Mouse (Mus musculus): ENCODE measurements around the gene Kcnq1.

The Kcnq1 gene

GRCm38 (mm10) chr7:143136561-143136960, 30.4 kb downstream of the Kcnq1 start:
- no peaks in the 10 kb centered on the region for H3K36me3 ChIP-seq (ENCODE audit: control insufficient read depth, insufficient read depth, low read length, poor library complexity, severe bottlenecking)
- H3K27me3 ChIP-seq (ENCODE audit: control insufficient read depth, insufficient read depth, low read length, poor library complexity, severe bottlenecking): no peaks in the 10 kb centered on the region
- DNase-seq (ENCODE audit: low read depth, low spot score): no peak

DNA sequence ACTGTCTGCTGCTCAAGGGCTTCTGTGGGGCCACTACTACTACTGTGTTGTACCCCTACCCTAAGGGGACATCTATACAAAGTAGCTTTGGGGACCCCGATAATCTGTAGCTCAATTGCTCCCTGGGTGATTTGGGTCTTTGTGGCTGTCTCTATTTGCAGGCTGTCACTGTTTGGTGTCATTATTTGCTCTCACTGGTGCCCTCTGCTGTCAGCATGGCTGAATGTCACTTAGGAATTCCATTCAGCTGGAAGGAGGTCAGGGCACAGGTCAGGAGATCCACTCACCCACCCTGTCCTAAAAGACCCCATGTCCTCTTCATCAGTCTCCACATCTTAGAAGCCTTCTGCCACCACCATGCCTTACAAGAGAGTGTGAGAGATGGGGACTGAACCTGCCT, 32.6 kb downstream of the Kcnq1 start:
- Histone ChIP-seq H3K27me3 (ENCODE audit: control insufficient read depth, insufficient read depth, low read length, poor library complexity, severe bottlenecking) (no peaks in the 10 kb centered on the region), H3K36me3 (ENCODE audit: control insufficient read depth, insufficient read depth, low read length, poor library complexity, severe bottlenecking) (no peaks in the 10 kb centered on the region)
- peak; percentile 43 for DNase-seq (ENCODE audit: low read depth, low spot score)

DNA sequence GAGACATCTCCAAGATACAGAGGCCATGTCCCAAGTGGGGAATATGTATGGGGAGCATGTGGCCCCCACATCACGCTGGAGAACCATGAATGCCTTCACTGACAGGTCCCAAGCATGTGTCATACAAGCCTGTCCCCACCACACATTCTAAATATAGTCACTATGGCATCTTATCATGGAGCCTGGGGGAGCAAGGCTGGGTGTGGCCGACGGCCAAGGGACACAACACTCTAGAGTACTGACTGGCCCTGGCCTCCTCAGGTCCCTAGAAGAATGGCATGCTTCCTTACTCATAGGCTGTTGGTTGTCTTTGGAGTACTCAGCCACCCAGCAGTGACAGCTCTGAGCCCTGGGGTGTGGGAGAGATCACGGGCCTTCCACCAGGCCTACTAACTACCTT, 33.8 kb downstream of the Kcnq1 start:
- H3K27me3 ChIP-seq (ENCODE audit: control insufficient read depth, insufficient read depth, low read length, poor library complexity, severe bottlenecking): no peaks in the 10 kb centered on the region
- DNase-seq (ENCODE audit: low read depth, low spot score): no peak

GRCm38 (mm10) chr7:143142680-143143079, 36.5 kb downstream of the Kcnq1 start:
- no peaks in the 10 kb centered on the region for H3K36me3 ChIP-seq (ENCODE audit: control insufficient read depth, insufficient read depth, low read length, poor library complexity, severe bottlenecking)
- no peaks in the 10 kb centered on the region for H3K27me3 ChIP-seq (ENCODE audit: control insufficient read depth, insufficient read depth, low read length, poor library complexity, severe bottlenecking)
- DNase-seq (ENCODE audit: low read depth, low spot score): no peak

More for the DNA sequence above, 33.8 kb downstream of the Kcnq1 start:
- no peaks in the 10 kb centered on the region for H3K36me3 ChIP-seq (ENCODE audit: control insufficient read depth, insufficient read depth, low read length, poor library complexity, severe bottlenecking)

DNA sequence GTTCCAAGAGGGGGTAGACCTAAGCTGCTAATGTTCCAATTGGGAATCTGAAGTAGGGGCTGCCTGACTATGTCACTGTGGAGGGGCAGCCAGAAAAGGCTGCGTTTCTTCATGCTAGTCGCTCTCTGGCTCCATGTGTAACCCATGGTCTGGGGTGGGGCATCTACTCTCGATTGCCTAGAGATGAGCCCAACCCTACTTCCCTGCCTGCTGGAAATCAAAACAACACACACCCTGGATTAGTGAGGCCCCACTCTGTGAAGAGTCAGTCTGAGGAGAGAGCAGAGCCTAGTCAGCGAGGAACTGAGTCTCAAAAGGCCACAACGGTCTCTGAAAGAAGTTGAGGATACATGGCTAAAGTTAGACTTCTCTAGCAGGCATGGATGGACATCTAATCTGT, 40.9 kb downstream of the Kcnq1 start:
- no peak for DNase-seq (ENCODE audit: low read depth, low spot score)
- no peaks in the 10 kb centered on the region for H3K36me3 ChIP-seq (ENCODE audit: control insufficient read depth, insufficient read depth, low read length, poor library complexity, severe bottlenecking)

GRCm38 (mm10) chr7:143151171-143151570, 45.0 kb downstream of the Kcnq1 start:
- peak; percentile 51 for DNase-seq (ENCODE audit: low read depth, low spot score)
- no peaks in the 10 kb centered on the region for H3K36me3 ChIP-seq (ENCODE audit: control insufficient read depth, insufficient read depth, low read length, poor library complexity, severe bottlenecking)
- H3K27me3 ChIP-seq (ENCODE audit: control insufficient read depth, insufficient read depth, low read length, poor library complexity, severe bottlenecking): no peaks in the 10 kb centered on the region

More for the DNA sequence above, 40.9 kb downstream of the Kcnq1 start:
- H3K27me3 ChIP-seq (ENCODE audit: control insufficient read depth, insufficient read depth, low read length, poor library complexity, severe bottlenecking): no peaks in the 10 kb centered on the region

DNA sequence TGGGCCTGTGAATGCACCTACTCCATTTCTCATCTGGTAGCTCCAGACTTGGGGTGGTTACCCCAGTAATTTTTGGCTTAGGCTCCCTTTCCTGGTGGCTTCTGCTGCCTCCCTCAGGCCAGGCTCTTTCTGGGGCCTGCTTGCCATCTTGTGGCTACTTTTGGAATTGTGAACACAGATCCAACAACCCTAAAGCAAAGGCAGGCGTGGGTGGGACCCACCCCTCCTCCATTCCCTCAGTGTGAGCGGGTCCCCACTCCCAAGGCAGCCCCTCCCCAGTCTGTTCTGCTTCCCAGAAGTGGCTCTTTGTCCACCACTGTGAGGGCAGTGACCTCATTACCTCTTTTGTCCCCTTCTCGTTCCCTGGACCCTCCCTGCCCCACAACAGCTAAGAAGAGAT, 46.2 kb downstream of the Kcnq1 start:
- no peak for DNase-seq (ENCODE audit: low read depth, low spot score)
- Histone ChIP-seq H3K36me3 (ENCODE audit: control insufficient read depth, insufficient read depth, low read length, poor library complexity, severe bottlenecking) (no peaks in the 10 kb centered on the region), H3K27me3 (ENCODE audit: control insufficient read depth, insufficient read depth, low read length, poor library complexity, severe bottlenecking) (no peaks in the 10 kb centered on the region)

DNA sequence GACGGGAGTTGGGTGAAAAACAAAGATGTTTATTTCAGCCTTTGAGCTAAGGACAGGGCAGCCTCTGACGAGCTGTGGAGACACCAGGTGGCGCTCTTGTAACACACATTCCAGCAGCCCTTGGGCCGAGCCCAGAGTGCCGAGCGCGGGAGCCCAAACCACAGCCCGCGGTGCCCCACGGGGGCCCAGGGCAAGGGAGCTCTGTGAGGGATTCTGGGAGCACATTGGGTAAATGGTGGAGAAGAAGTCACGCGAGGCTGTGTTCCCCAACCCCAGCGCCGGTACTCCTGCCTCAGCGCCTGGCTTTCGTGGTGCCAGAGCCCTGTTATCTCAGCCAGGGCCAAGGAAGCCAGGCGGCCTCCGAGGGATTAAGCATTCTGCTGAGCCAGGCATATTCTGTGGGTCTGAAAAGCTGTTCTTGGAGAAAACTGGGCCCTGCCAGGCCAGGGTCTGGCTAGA, 47.8 kb downstream of the Kcnq1 start:
- no peaks in the 10 kb centered on the region for H3K27me3 ChIP-seq (ENCODE audit: control insufficient read depth, insufficient read depth, low read length, poor library complexity, severe bottlenecking)
- H3K36me3 ChIP-seq (ENCODE audit: control insufficient read depth, insufficient read depth, low read length, poor library complexity, severe bottlenecking): no peaks in the 10 kb centered on the region
- peak; percentile 77 for DNase-seq (ENCODE audit: low read depth, low spot score)

- no peaks in the 10 kb centered on the region for H3K27me3 ChIP-seq (ENCODE audit: control insufficient read depth, insufficient read depth, low read length, poor library complexity, severe bottlenecking)
- no peaks in the 10 kb centered on the region for H3K36me3 ChIP-seq (ENCODE audit: control insufficient read depth, insufficient read depth, low read length, poor library complexity, severe bottlenecking)
- DNase-seq (ENCODE audit: low read depth, low spot score): no peak
Measured at GRCm38 (mm10) chr7:143154458-143154871, 48.3 kb downstream of the Kcnq1 start.

- no peak for DNase-seq (ENCODE audit: low read depth, low spot score)
- Histone ChIP-seq H3K27me3 (ENCODE audit: control insufficient read depth, insufficient read depth, low read length, poor library complexity, severe bottlenecking) (no peaks in the 10 kb centered on the region), H3K36me3 (ENCODE audit: control insufficient read depth, insufficient read depth, low read length, poor library complexity, severe bottlenecking) (no peaks in the 10 kb centered on the region)
Measured at GRCm38 (mm10) chr7:143155257-143155656, 49.1 kb downstream of the Kcnq1 start.

- Histone ChIP-seq H3K27me3 (ENCODE audit: control insufficient read depth, insufficient read depth, low read length, poor library complexity, severe bottlenecking) (no peaks in the 10 kb centered on the region), H3K36me3 (ENCODE audit: control insufficient read depth, insufficient read depth, low read length, poor library complexity, severe bottlenecking) (no peaks in the 10 kb centered on the region)
- DNase-seq (ENCODE audit: low read depth, low spot score): no peak
Measured at GRCm38 (mm10) chr7:143158690-143159425, 52.7 kb downstream of the Kcnq1 start.

- no peaks in the 10 kb centered on the region for H3K36me3 ChIP-seq (ENCODE audit: control insufficient read depth, insufficient read depth, low read length, poor library complexity, severe bottlenecking)
- DNase-seq (ENCODE audit: low read depth, low spot score): no peak
- H3K27me3 ChIP-seq (ENCODE audit: control insufficient read depth, insufficient read depth, low read length, poor library complexity, severe bottlenecking): no peaks in the 10 kb centered on the region
Measured at GRCm38 (mm10) chr7:143159446-143159845, 53.3 kb downstream of the Kcnq1 start.

DNA sequence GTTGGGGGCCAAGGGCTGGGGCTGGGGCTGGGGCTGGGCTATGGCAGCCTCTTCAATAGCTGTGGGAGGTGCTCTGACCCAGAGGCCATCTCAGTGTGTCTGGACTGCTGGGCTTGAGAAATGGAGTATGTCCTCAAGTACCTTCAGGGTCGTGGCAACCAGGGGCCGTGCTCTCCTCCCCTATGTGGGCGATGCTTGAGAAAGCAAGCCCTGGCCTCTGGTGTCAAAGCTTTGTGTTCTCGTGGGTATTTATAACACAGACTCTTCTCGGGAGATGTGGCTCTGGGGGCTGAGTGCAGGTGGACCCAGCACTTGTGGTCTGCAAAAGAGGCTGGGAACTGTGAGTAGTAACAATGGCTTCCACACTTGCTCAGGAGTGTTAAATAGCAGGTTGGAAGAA, 53.9 kb downstream of the Kcnq1 start:
- no peak for DNase-seq (ENCODE audit: low read depth, low spot score)
- Histone ChIP-seq H3K27me3 (ENCODE audit: control insufficient read depth, insufficient read depth, low read length, poor library complexity, severe bottlenecking) (no peaks in the 10 kb centered on the region), H3K36me3 (ENCODE audit: control insufficient read depth, insufficient read depth, low read length, poor library complexity, severe bottlenecking) (no peaks in the 10 kb centered on the region)

GRCm38 (mm10) chr7:143162051-143162450, 55.9 kb downstream of the Kcnq1 start:
- Histone ChIP-seq H3K36me3 (ENCODE audit: control insufficient read depth, insufficient read depth, low read length, poor library complexity, severe bottlenecking) (no peaks in the 10 kb centered on the region), H3K27me3 (ENCODE audit: control insufficient read depth, insufficient read depth, low read length, poor library complexity, severe bottlenecking) (no peaks in the 10 kb centered on the region)
- DNase-seq (ENCODE audit: low read depth, low spot score): no peak

DNA sequence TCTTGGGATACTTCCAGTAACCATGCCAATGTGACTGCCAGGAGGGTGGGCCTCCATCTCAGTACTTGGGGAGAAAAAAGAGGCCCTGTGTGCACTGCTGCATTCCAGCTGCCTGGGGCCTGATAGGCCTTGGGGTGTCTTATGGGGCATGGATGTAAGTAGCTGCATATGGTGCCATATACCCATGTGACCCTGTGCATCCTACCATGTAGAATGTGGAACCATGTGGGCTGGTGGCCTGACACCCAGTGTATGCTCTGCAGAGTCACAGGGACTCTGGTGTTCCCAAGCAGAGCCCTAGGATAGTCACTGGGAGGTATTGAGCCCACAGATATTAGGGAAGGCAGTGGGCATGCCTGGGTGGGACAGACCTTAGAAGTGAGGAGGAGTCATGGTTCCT, 57.9 kb downstream of the Kcnq1 start:
- Histone ChIP-seq H3K27me3 (ENCODE audit: control insufficient read depth, insufficient read depth, low read length, poor library complexity, severe bottlenecking) (no peaks in the 10 kb centered on the region), H3K36me3 (ENCODE audit: control insufficient read depth, insufficient read depth, low read length, poor library complexity, severe bottlenecking) (no peaks in the 10 kb centered on the region)
- no peak for DNase-seq (ENCODE audit: low read depth, low spot score)
